Mouse (Mus musculus) midbrain, postnatal 0 days (tissue): ENCODE results near the gene Gm20517. TPM values are rescaled to one million over a fixed set of nuclear protein-coding genes. Genes with fewer than 3 reads are reported as not detected.

Experiments used
- ATAC-seq: fragments of 200-750 bp; cut with Nextera tagmentation; 2 replicates; pipeline ENCODE4 v1.8.0; 2017; ENCODE audit warnings: moderate number of reproducible peaks, mild to moderate bottlenecking, moderate TSS enrichment, moderate library complexity; ENCODE audit not compliant: low FRiP score
- DNase-seq: peaks from one replicate; pipeline ENCODE4 v3.0.0-alpha.2; 2015; ENCODE audit warnings: low spot score
- H3K27ac ChIP-seq: fragments of 300-500 bp; sonication (generic); 2 replicates; pipeline ENCODE4 v1.5.1; 2014; ENCODE audit warnings: low read depth, mild to moderate bottlenecking, low read length, mixed read lengths
- H3K27me3 ChIP-seq: fragments of 300-500 bp; sonication (generic); 2 replicates; pipeline ENCODE4 v1.6.1; 2014; ENCODE audit warnings: low read length, control low read depth, mixed read lengths; ENCODE audit not compliant: insufficient read depth
- H3K36me3 ChIP-seq: fragments of 300-500 bp; sonication (generic); 2 replicates; pipeline ENCODE4 v1.6.1; 2014; ENCODE audit warnings: low read length, control low read depth, mixed read lengths; ENCODE audit not compliant: insufficient read depth
- H3K4me1 ChIP-seq: fragments of 300-500 bp; sonication (generic); 2 replicates; pipeline ENCODE4 v1.6.1; 2014; ENCODE audit warnings: mild to moderate bottlenecking, control low read depth, antibody characterized with exemption, low read length, mixed read lengths; ENCODE audit not compliant: insufficient read depth
- H3K4me2 ChIP-seq: fragments of 300-500 bp; sonication (generic); 2 replicates; pipeline ENCODE4 v1.6.1; 2014; ENCODE audit warnings: low read depth, mild to moderate bottlenecking, low read length, mixed read lengths; ENCODE audit not compliant: poor library complexity, severe bottlenecking
- H3K4me3 ChIP-seq: fragments of 300-500 bp; sonication (generic); 2 replicates; pipeline ENCODE4 v1.5.1; 2014; ENCODE audit warnings: low read depth, mild to moderate bottlenecking, low read length, moderate library complexity
- H3K9ac ChIP-seq: fragments of 300-500 bp; sonication (generic); replicated peaks from 2 replicates; pipeline ENCODE4 v1.6.1; 2014; ENCODE audit warnings: mild to moderate bottlenecking, low read length, moderate library complexity, mixed read lengths; ENCODE audit not compliant: poor library complexity, severe bottlenecking
- H3K9me3 ChIP-seq: fragments of 300-500 bp; sonication (generic); 2 replicates; pipeline ENCODE4 v1.6.1; 2016; ENCODE audit warnings: low read length, control low read depth
- CTCF ChIP-seq: IDR thresholded peaks from 2 replicates; pipeline ENCODE4 v1.5.1; 2016; ENCODE audit warnings: antibody characterized with exemption, mild to moderate bottlenecking
- WGBS: fragments of 180-500 bp; shearing (Covaris S2); extraction: QIAGEN DNeasy Blood & Tissue Kit; methylation state at CpG from one replicate; pipeline ENCODE4 v1.1.7; 2014; 5-methylcytosine and 5-hydroxymethylcytosine counted together
- polyA plus RNA-seq: library from polyadenylated mRNA; unstranded; fragments of >200 nt; fragmentation: Nextera tagmentation; extraction: Ambion mirVana; gene quantifications from 2 replicates; pipeline ENCODE4 v1.2.1, GENCODE M21; 2015
- total RNA-seq: library from RNA; depleted of rRNA; stranded (reverse); fragments of >200 nt; gene quantifications from 2 replicates; pipeline ENCODE4 v1.2.3, GENCODE M21; 2014; rRNA removed

Gm20517 gene
- total and polyA plus RNA-seq, 2 experiments from 2014 or later: 0.96 to 3.2 TPM

GRCm38 (mm10) chr17:47726566-47726965 is 115.2 kb downstream of the Gm20517 start, which contains the start of gene Pgc:
Pgc (plus strand) TSS chr17:47726842.
- Histone ChIP-seq H3K4me2 (no peak within 1 kb of the TSS), H3K36me3 (no peaks in the 10 kb centered on the region), H3K4me3 (no peak within 1 kb of the TSS), H3K4me1 (no peaks in the 10 kb centered on the region), H3K9me3 (no peaks in the 10 kb centered on the region), H3K27me3 (no peaks in the 10 kb centered on the region), H3K27ac (no peak within 1 kb of the TSS), H3K9ac (no peak within 1 kb of the TSS)
- no peak for TF ChIP-seq CTCF
- DNase-seq (no peak), ATAC-seq (no peak)
- 83% methylated on average over 11 of the region's 11 CpGs for WGBS

GRCm38 (mm10) chr17:47730633-47731575 is 119.5 kb downstream of the Gm20517 start:
- H3K9ac ChIP-seq: no peak overlapping the region
- ATAC-seq: no peak
- TF ChIP-seq CTCF: no peak
- no peaks in the 10 kb centered on the region for H3K27me3 ChIP-seq
- 48% methylated on average over 24 of the region's 24 CpGs for WGBS
- no peaks in the 10 kb centered on the region for H3K4me1 ChIP-seq
- no peaks in the 10 kb centered on the region for H3K36me3 ChIP-seq
- H3K9me3 ChIP-seq: no peaks in the 10 kb centered on the region
- no peak overlapping the region for H3K4me3 ChIP-seq
- H3K4me2 ChIP-seq: no peak overlapping the region
- no peak overlapping the region for H3K27ac ChIP-seq
- DNase-seq: no peak

Other genes starting within 250 kb of the Gm20517 start
- 28.4 and 33.3 TPM in 2 replicates for gene Mrps10, start 242.7 kb upstream of the Gm20517 start, total RNA-seq
- gene Mrps10, start 242.7 kb upstream of the Gm20517 start, polyA plus RNA-seq: 70.1 and 79.4 TPM in 2 replicates
- gene Guca1b, start 226.2 kb upstream of the Gm20517 start, total RNA-seq: 0.52 TPM in 1 of 2 replicates, not detected in the other
- gene Guca1b, start 226.2 kb upstream of the Gm20517 start, polyA plus RNA-seq: 0.31 and 0.33 TPM in 2 replicates
- not detected in 2 replicates for gene Guca1a, start 211.0 kb upstream of the Gm20517 start, total RNA-seq
- 1.3 and 1.5 TPM in 2 replicates for gene Guca1a, start 211.0 kb upstream of the Gm20517 start, polyA plus RNA-seq
- gene AI661453, start 175.0 kb upstream of the Gm20517 start, total RNA-seq: 0.19 and 0.93 TPM in 2 replicates
- 0.13 and 0.19 TPM in 2 replicates for gene AI661453, start 175.0 kb upstream of the Gm20517 start, polyA plus RNA-seq
- gene 1700001C19Rik, start 174.2 kb upstream of the Gm20517 start, total RNA-seq: 0.22 and 2.5 TPM in 2 replicates
- gene 1700001C19Rik, start 174.2 kb upstream of the Gm20517 start, polyA plus RNA-seq: 0.46 and 0.48 TPM in 2 replicates
- 15.1 and 25.1 TPM in 2 replicates for gene Taf8, start 109.3 kb upstream of the Gm20517 start, total RNA-seq
- gene Taf8, start 109.3 kb upstream of the Gm20517 start, polyA plus RNA-seq: 11.5 and 12.3 TPM in 2 replicates
- gene Ccnd3, start 106.5 kb upstream of the Gm20517 start, total RNA-seq: 37.2 and 41.1 TPM in 2 replicates
- gene Ccnd3, start 106.5 kb upstream of the Gm20517 start, polyA plus RNA-seq: 52.6 and 57.0 TPM in 2 replicates
- 25.8 and 26.0 TPM in 2 replicates for gene Bysl, start 97 bp upstream of the Gm20517 start, total RNA-seq
- gene Bysl, start 97 bp upstream of the Gm20517 start, polyA plus RNA-seq: 31.9 and 33.1 TPM in 2 replicates
- gene Med20, start within 50 bp of the Gm20517 start, total RNA-seq: 33.8 and 44.7 TPM in 2 replicates
- gene Med20, start within 50 bp of the Gm20517 start, polyA plus RNA-seq: 32.4 TPM in 2 replicates
- 24.3 and 24.4 TPM in 2 replicates for gene Usp49, start 19.1 kb downstream of the Gm20517 start, total RNA-seq
- gene Usp49, start 19.1 kb downstream of the Gm20517 start, polyA plus RNA-seq: 3.7 and 3.9 TPM in 2 replicates
- gene Tomm6, start 76.8 kb downstream of the Gm20517 start, total RNA-seq: 117 and 136 TPM in 2 replicates
- 334 and 339 TPM in 2 replicates for gene Tomm6, start 76.8 kb downstream of the Gm20517 start, polyA plus RNA-seq
- 128 and 165 TPM in 2 replicates for gene Frs3, start 77.4 kb downstream of the Gm20517 start, total RNA-seq
- 68.9 and 75.7 TPM in 2 replicates for gene Frs3, start 77.4 kb downstream of the Gm20517 start, polyA plus RNA-seq
- 5.2 and 5.8 TPM in 2 replicates for gene Gm21981, start 82.9 kb downstream of the Gm20517 start, total RNA-seq
- 0.56 and 0.90 TPM in 2 replicates for gene Gm21981, start 82.9 kb downstream of the Gm20517 start, polyA plus RNA-seq
- 2.5 and 3.2 TPM in 2 replicates for gene Prickle4, start 83.1 kb downstream of the Gm20517 start, total RNA-seq
- 2.2 and 3.2 TPM in 2 replicates for gene Prickle4, start 83.1 kb downstream of the Gm20517 start, polyA plus RNA-seq
- gene Pgc, start 115.3 kb downstream of the Gm20517 start, total RNA-seq: 0.27 and 1.5 TPM in 2 replicates
- gene Pgc, start 115.3 kb downstream of the Gm20517 start, polyA plus RNA-seq: 0.19 TPM in 1 of 2 replicates, not detected in the other
- gene Tfeb, start 125.4 kb downstream of the Gm20517 start, total RNA-seq: 5.2 and 9.6 TPM in 2 replicates
- 4.0 and 5.4 TPM in 2 replicates for gene Tfeb, start 125.4 kb downstream of the Gm20517 start, polyA plus RNA-seq
- 19.2 and 21.4 TPM in 2 replicates for gene Mdfi, start 223.1 kb downstream of the Gm20517 start, total RNA-seq
- gene Mdfi, start 223.1 kb downstream of the Gm20517 start, polyA plus RNA-seq: 1.3 and 1.6 TPM in 2 replicates